Mouse (Mus musculus): ENCODE data around the gene Actn2. TPM values are rescaled to one million over a fixed set of nuclear protein-coding genes. Genes with fewer than 3 reads are reported as not detected.

Gene Actn2
- 0.19 and 0.61 TPM in 2 replicates for polyA plus RNA-seq (2014; fragmentation: Nextera tagmentation; extraction: Ambion mirVana)

DNA sequence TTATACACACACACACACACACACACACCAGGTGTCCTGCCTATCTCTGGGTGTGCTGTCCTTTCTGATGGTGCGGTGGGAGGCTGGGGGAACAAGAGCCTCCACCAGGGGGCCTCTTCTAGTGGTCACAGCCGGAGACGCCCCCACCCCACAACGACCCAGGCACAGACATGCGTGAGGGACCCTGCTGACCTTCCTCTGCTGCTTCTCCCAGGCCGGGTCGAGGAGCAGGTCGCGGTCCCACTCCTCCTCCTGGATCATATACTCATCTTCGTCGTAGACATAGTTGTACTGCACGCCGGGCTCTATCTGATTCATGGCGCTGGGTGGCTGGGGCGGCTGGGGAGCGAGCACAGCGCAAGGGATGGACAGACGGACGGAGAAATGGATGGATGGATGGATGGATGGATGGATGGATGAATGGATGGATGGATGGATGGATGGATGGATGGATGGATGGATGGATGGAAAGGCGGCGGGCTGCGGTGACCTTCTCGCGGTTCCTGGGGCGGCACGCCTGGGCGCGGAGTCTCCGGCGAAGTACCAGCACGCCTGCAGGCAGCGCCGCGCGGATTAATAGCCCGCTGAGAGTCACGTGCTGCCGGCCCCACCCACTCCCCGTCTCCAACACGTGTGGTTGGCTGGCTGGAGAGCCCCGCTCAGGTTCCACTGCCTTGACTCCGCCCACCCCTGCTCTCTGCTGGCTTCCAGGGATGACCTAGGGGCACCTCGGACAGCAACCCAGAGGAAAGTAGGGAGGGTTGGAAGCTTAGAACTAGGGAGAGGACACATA lies at the start of gene Actn2:
Gene Actn2, minus strand, starts transcription at position 578 of the 793 bp plus-strand sequence.
- no peaks in the 10 kb centered on the region for H3K9me3 ChIP-seq (ENCODE audit: control insufficient read depth, low read length)
- WGBS: under 1% methylated on average over 41 of the region's 43 CpGs
- peak within 1 kb of the TSS; percentile 59 for H3K9ac ChIP-seq (ENCODE audit: low read length)
- no peaks in the 10 kb centered on the region for H3K36me3 ChIP-seq (ENCODE audit: control insufficient read depth, insufficient read depth, low read length)
- DNase-seq (ENCODE audit: low spot score, missing footprints) (peak; percentile 95), ATAC-seq (ENCODE audit: low FRiP score) (peak; percentile 100)
- peak within 1 kb of the TSS; percentile 55 for H3K4me2 ChIP-seq
- H3K27ac ChIP-seq (ENCODE audit: low read depth, low read length): no peak within 1 kb of the TSS
- no peaks in the 10 kb centered on the region for H3K4me1 ChIP-seq (ENCODE audit: control insufficient read depth, insufficient read depth, low read length)
- H3K27me3 ChIP-seq (ENCODE audit: control insufficient read depth, insufficient read depth, low read length): no peaks in the 10 kb centered on the region
- H3K4me3 ChIP-seq (ENCODE audit: low read depth, low read length): peak within 1 kb of the TSS; percentile 26

DNA sequence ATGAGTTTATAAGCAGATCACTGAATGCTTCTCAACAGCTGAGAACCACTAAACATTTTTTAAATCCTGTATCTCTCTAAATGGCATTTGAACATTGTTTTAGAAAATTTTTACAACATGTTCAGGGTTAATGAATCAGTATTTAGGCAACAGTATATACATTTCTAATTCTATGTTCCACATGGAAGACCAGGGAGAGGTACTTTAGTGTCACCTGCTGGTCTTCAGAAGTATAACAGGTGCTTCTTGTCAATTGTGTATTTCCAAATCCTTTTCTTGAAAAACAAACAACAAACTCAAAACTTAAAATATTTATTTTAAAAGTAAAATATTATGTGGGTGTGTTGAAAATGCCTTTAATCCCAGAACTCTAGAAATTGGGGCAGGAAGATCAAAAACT lies 45.7 kb upstream of the Actn2 start:
- Histone ChIP-seq H3K9ac (ENCODE audit: low read length) (no peak overlapping the region), H3K4me2 (no peak overlapping the region), H3K27ac (ENCODE audit: low read depth, low read length) (no peak overlapping the region), H3K4me3 (ENCODE audit: low read depth, low read length) (no peak overlapping the region), H3K36me3 (ENCODE audit: control insufficient read depth, insufficient read depth, low read length) (no peaks in the 10 kb centered on the region), H3K9me3 (ENCODE audit: control insufficient read depth, low read length) (no peaks in the 10 kb centered on the region), H3K27me3 (ENCODE audit: control insufficient read depth, insufficient read depth, low read length) (no peaks in the 10 kb centered on the region), H3K4me1 (ENCODE audit: control insufficient read depth, insufficient read depth, low read length) (no peaks in the 10 kb centered on the region)
- ATAC-seq (ENCODE audit: low FRiP score): no peak
- peak; percentile 89 for DNase-seq (ENCODE audit: low spot score, missing footprints)

GRCm38 (mm10) chr13:12384796-12385195 lies 44.2 kb upstream of the Actn2 start:
- H3K4me2 ChIP-seq: no peak overlapping the region
- H3K27ac ChIP-seq (ENCODE audit: low read depth, low read length): no peak overlapping the region
- no peaks in the 10 kb centered on the region for H3K27me3 ChIP-seq (ENCODE audit: control insufficient read depth, insufficient read depth, low read length)
- DNase-seq (ENCODE audit: low spot score, missing footprints): no peak
- H3K4me1 ChIP-seq (ENCODE audit: control insufficient read depth, insufficient read depth, low read length): no peaks in the 10 kb centered on the region
- H3K9ac ChIP-seq (ENCODE audit: low read length): no peak overlapping the region
- ATAC-seq (ENCODE audit: low FRiP score): no peak
- H3K9me3 ChIP-seq (ENCODE audit: control insufficient read depth, low read length): no peaks in the 10 kb centered on the region
- H3K4me3 ChIP-seq (ENCODE audit: low read depth, low read length): no peak overlapping the region
- H3K36me3 ChIP-seq (ENCODE audit: control insufficient read depth, insufficient read depth, low read length): no peaks in the 10 kb centered on the region

- H3K27ac ChIP-seq (ENCODE audit: low read depth, low read length): no peak overlapping the region
- H3K36me3 ChIP-seq (ENCODE audit: control insufficient read depth, insufficient read depth, low read length): no peaks in the 10 kb centered on the region
- H3K4me3 ChIP-seq (ENCODE audit: low read depth, low read length): no peak overlapping the region
- no peak overlapping the region for H3K4me2 ChIP-seq
- no peak overlapping the region for H3K9ac ChIP-seq (ENCODE audit: low read length)
- H3K4me1 ChIP-seq (ENCODE audit: control insufficient read depth, insufficient read depth, low read length): no peaks in the 10 kb centered on the region
- ATAC-seq (ENCODE audit: low FRiP score) (no peak), DNase-seq (ENCODE audit: low spot score, missing footprints) (no peak)
- 73% methylated on average over 1 of the region's 1 CpGs for WGBS
- no peaks in the 10 kb centered on the region for H3K27me3 ChIP-seq (ENCODE audit: control insufficient read depth, insufficient read depth, low read length)
- no peaks in the 10 kb centered on the region for H3K9me3 ChIP-seq (ENCODE audit: control insufficient read depth, low read length)
Measured at GRCm38 (mm10) chr13:12376778-12377177, 36.2 kb upstream of the Actn2 start.

GRCm38 (mm10) chr13:12372755-12373154 lies 32.2 kb upstream of the Actn2 start:
- H3K36me3 ChIP-seq (ENCODE audit: control insufficient read depth, insufficient read depth, low read length): no peaks in the 10 kb centered on the region
- H3K4me3 ChIP-seq (ENCODE audit: low read depth, low read length): no peak overlapping the region
- ATAC-seq (ENCODE audit: low FRiP score) (no peak), DNase-seq (ENCODE audit: low spot score, missing footprints) (no peak)
- no peak overlapping the region for H3K9ac ChIP-seq (ENCODE audit: low read length)
- no peak overlapping the region for H3K27ac ChIP-seq (ENCODE audit: low read depth, low read length)
- no peaks in the 10 kb centered on the region for H3K27me3 ChIP-seq (ENCODE audit: control insufficient read depth, insufficient read depth, low read length)
- no peaks in the 10 kb centered on the region for H3K9me3 ChIP-seq (ENCODE audit: control insufficient read depth, low read length)
- whole genome bisulfite sequencing: 84% methylated on average over 3 of the region's 3 CpGs
- no peak overlapping the region for H3K4me2 ChIP-seq
- no peaks in the 10 kb centered on the region for H3K4me1 ChIP-seq (ENCODE audit: control insufficient read depth, insufficient read depth, low read length)

- Histone ChIP-seq H3K9ac (ENCODE audit: low read length) (no peak overlapping the region), H3K27ac (ENCODE audit: low read depth, low read length) (no peak overlapping the region), H3K9me3 (ENCODE audit: control insufficient read depth, low read length) (no peaks in the 10 kb centered on the region), H3K4me2 (no peak overlapping the region), H3K4me1 (ENCODE audit: control insufficient read depth, insufficient read depth, low read length) (no peaks in the 10 kb centered on the region), H3K27me3 (ENCODE audit: control insufficient read depth, insufficient read depth, low read length) (no peaks in the 10 kb centered on the region), H3K4me3 (ENCODE audit: low read depth, low read length) (no peak overlapping the region), H3K36me3 (ENCODE audit: control insufficient read depth, insufficient read depth, low read length) (no peaks in the 10 kb centered on the region)
- DNase-seq (ENCODE audit: low spot score, missing footprints): no peak
- no peak for ATAC-seq (ENCODE audit: low FRiP score)
- WGBS: 91% methylated on average over 11 of the region's 11 CpGs
Measured at GRCm38 (mm10) chr13:12369930-12370329, 29.4 kb upstream of the Actn2 start.

DNA sequence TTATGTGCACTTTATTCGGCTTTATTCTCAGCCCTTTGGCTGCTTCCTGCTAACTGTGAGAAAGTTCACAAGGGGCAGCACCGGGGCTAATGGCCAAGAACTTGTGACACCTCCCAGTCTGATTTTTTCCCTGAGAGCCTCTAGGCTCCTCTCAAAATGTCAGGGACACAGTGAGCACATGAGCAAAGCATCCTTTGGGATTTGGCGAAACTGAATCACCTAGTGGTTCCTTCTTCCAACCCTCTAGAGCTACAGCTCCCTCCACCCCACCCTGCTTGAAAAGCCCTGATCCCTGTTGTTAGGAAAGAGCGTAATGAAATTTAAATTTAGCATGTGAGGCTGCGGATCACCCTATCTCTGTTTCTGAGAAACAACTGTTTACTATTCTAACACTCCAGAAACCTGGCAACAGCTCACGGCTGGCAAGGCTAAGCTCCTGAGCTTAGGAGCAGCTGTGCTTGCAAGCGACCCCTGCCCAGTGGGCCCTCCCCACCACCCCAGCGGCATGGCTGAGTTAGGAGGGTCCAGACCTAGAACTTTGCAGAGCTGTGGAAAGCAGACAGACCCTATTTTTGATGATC lies 28.6 kb upstream of the Actn2 start:
- Histone ChIP-seq H3K4me3 (ENCODE audit: low read depth, low read length) (no peak overlapping the region), H3K27ac (ENCODE audit: low read depth, low read length) (no peak overlapping the region), H3K9ac (ENCODE audit: low read length) (no peak overlapping the region), H3K27me3 (ENCODE audit: control insufficient read depth, insufficient read depth, low read length) (no peaks in the 10 kb centered on the region), H3K4me2 (no peak overlapping the region), H3K9me3 (ENCODE audit: control insufficient read depth, low read length) (no peaks in the 10 kb centered on the region), H3K36me3 (ENCODE audit: control insufficient read depth, insufficient read depth, low read length) (no peaks in the 10 kb centered on the region), H3K4me1 (ENCODE audit: control insufficient read depth, insufficient read depth, low read length) (no peaks in the 10 kb centered on the region)
- 63% methylated on average over 8 of the region's 8 CpGs for WGBS
- no peak for DNase-seq (ENCODE audit: low spot score, missing footprints)
- ATAC-seq (ENCODE audit: low FRiP score): no peak

- Histone ChIP-seq H3K4me1 (ENCODE audit: control insufficient read depth, insufficient read depth, low read length) (no peaks in the 10 kb centered on the region), H3K4me3 (ENCODE audit: low read depth, low read length) (no peak overlapping the region), H3K9me3 (ENCODE audit: control insufficient read depth, low read length) (no peaks in the 10 kb centered on the region), H3K9ac (ENCODE audit: low read length) (no peak overlapping the region), H3K4me2 (no peak overlapping the region), H3K27ac (ENCODE audit: low read depth, low read length) (no peak overlapping the region), H3K36me3 (ENCODE audit: control insufficient read depth, insufficient read depth, low read length) (no peaks in the 10 kb centered on the region), H3K27me3 (ENCODE audit: control insufficient read depth, insufficient read depth, low read length) (no peaks in the 10 kb centered on the region)
- ATAC-seq (ENCODE audit: low FRiP score): no peak
- 79% methylated on average over 4 of the region's 4 CpGs for WGBS
- no peak for DNase-seq (ENCODE audit: low spot score, missing footprints)
Measured at GRCm38 (mm10) chr13:12361486-12361885, 20.9 kb upstream of the Actn2 start.

GRCm38 (mm10) chr13:12357554-12357953 lies 17.0 kb upstream of the Actn2 start:
- Histone ChIP-seq H3K4me2 (no peak overlapping the region), H3K27me3 (ENCODE audit: control insufficient read depth, insufficient read depth, low read length) (no peaks in the 10 kb centered on the region), H3K4me3 (ENCODE audit: low read depth, low read length) (no peak overlapping the region), H3K9me3 (ENCODE audit: control insufficient read depth, low read length) (no peaks in the 10 kb centered on the region), H3K4me1 (ENCODE audit: control insufficient read depth, insufficient read depth, low read length) (no peaks in the 10 kb centered on the region), H3K27ac (ENCODE audit: low read depth, low read length) (no peak overlapping the region), H3K36me3 (ENCODE audit: control insufficient read depth, insufficient read depth, low read length) (no peaks in the 10 kb centered on the region), H3K9ac (ENCODE audit: low read length) (no peak overlapping the region)
- WGBS: 86% methylated on average over 5 of the region's 5 CpGs
- ATAC-seq (ENCODE audit: low FRiP score) (no peak), DNase-seq (ENCODE audit: low spot score, missing footprints) (no peak)
